Mouse (Mus musculus) lung, postnatal 0 days (tissue): ENCODE data around the gene Vat1.
"Not testable (repeated sequence)": the region's sequence is repeated elsewhere in the genome, so short reads cannot be mapped to it uniquely, and the experiment has no call there.

Source experiments
- CTCF ChIP-seq: IDR thresholded peaks from 2 replicates; pipeline ENCODE4 v1.5.1; 2016; ENCODE audit warnings: antibody characterized with exemption, mild to moderate bottlenecking
- EP300 ChIP-seq: IDR thresholded peaks from 2 replicates; pipeline ENCODE4 v1.6.1; 2016; ENCODE audit warnings: antibody characterized with exemption, mild to moderate bottlenecking, control low read depth

DNA sequence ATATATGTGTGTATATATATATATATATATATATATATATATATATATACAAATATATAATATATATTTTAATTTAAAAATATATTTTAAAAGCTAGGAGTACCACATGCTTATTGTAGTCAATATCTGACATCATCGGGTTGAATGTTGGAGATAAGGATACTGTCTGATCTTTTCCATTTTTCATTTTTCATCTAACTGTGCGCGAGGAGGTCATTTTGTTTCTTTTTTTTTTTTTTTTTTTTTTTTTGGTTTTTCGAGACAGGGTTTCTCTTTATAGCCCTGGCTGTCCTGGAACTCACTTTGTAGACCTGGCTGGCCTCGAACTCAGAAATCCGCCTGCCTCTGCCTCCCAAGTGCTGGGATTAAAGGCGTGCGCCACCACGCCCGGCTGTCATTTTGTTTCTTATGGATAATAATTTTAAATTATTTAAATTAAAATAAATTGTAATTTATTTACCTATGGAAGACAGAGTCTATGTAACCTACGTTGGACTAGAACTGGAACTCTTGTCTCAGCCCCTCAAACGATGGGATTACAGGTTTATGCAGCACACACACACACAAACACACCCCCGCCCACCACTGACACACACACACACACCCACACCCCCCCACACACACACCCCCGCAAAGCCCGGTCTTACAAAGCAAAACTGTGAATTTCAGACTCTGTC, 24.4 kb downstream of the Vat1 start:
- TF ChIP-seq CTCF, EP300: not testable (repeated sequence)
